Mouse (Mus musculus): ENCODE data around the gene Slc25a11.
A peak's percentile ranks its signal among the peaks of the same experiment; 100 is the strongest.

The Slc25a11 gene

GRCm38 (mm10) chr11:70650322-70651175, 3.3 kb upstream of the Slc25a11 start:
- no peak for DNase-seq

GRCm38 (mm10) chr11:70649185-70649734, 2.0 kb upstream of the Slc25a11 start:
- no peak for DNase-seq

GRCm38 (mm10) chr11:70648512-70648911, 1.2 kb upstream of the Slc25a11 start:
- DNase-seq: no peak

GRCm38 (mm10) chr11:70647716-70648420, 589 bp upstream of the Slc25a11 start:
- DNase-seq: peak; percentile 47

GRCm38 (mm10) chr11:70646259-70646555, 1.1 kb downstream of the Slc25a11 start:
- DNase-seq: peak; percentile 45

GRCm38 (mm10) chr11:70645461-70646258, 1.6 kb downstream of the Slc25a11 start:
- DNase-seq: no peak

GRCm38 (mm10) chr11:70644564-70645103, 2.6 kb downstream of the Slc25a11 start:
- no peak for DNase-seq

GRCm38 (mm10) chr11:70643051-70643450, 4.2 kb downstream of the Slc25a11 start:
- DNase-seq: no peak

GRCm38 (mm10) chr11:70641241-70641640, 6.0 kb downstream of the Slc25a11 start:
- no peak for DNase-seq

GRCm38 (mm10) chr11:70639976-70640375, 7.3 kb downstream of the Slc25a11 start:
- DNase-seq: no peak

- no peak for DNase-seq
Measured at GRCm38 (mm10) chr11:70638714-70639278, 8.5 kb downstream of the Slc25a11 start, which contains the start of gene Gp1ba. Gene Gp1ba (plus strand): TSS chr11:70639122.

- DNase-seq: no peak
Measured at GRCm38 (mm10) chr11:70638293-70638692, 9.0 kb downstream of the Slc25a11 start.

- no peak for DNase-seq
Measured at GRCm38 (mm10) chr11:70637764-70638163, 9.5 kb downstream of the Slc25a11 start.

GRCm38 (mm10) chr11:70635601-70636000, 11.7 kb downstream of the Slc25a11 start:
- DNase-seq: no peak

- peak; percentile 50 for DNase-seq
Measured at GRCm38 (mm10) chr11:70630129-70630528, 17.1 kb downstream of the Slc25a11 start.

- DNase-seq: no peak
Measured at GRCm38 (mm10) chr11:70629557-70629956, 17.7 kb downstream of the Slc25a11 start.

- no peak for DNase-seq
Measured at GRCm38 (mm10) chr11:70628431-70628830, 18.8 kb downstream of the Slc25a11 start.

- DNase-seq: no peak
Measured at GRCm38 (mm10) chr11:70626877-70627276, 20.4 kb downstream of the Slc25a11 start.

- peak; percentile 60 for DNase-seq
Measured at GRCm38 (mm10) chr11:70625473-70625872, 21.8 kb downstream of the Slc25a11 start.

- no peak for DNase-seq
Measured at GRCm38 (mm10) chr11:70623053-70623742, 24.1 kb downstream of the Slc25a11 start.

GRCm38 (mm10) chr11:70621972-70622814, 25.1 kb downstream of the Slc25a11 start:
- DNase-seq: no peak
